7 mouse cellular contexts compared by ENCODE assay signal in the genomic region with DNA sequence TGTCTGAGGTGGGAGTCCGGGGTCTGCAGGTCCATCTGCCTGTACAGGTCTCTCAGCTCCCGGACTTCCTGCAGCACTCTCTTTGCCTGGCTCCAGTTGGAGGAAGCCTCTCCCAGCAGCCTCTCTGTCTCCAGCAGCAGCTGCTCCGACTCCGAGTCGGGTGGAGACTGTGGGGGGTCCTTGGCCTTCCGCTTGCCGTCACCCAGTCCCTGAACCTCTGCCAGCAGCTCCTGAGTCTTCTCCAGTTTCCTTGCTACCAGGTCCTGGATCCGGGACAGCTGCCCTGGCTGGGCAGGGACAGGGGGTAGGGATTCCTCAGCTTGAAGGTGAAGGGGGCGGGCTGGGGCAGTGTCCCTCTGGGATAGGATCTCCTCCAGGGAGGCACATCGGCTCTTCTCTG. TPM values are rescaled to one million over a fixed set of nuclear protein-coding genes. Genes with fewer than 3 reads are reported as not detected.
DNase-seq lines count a peak whose midpoint lies in the region; ATAC-seq and TF ChIP-seq lines count a peak whose summit lies in the region.

No protein-coding gene starts in this region.

- H3K4me3 ChIP-seq in intestine, postnatal 0 days (ENCODE audit: low read depth, low read length) = no peak overlapping the region
- no peak overlapping the region for H3K4me3 ChIP-seq in macrophage (ENCODE audit: inconsistent target)
- H3K4me3 ChIP-seq in liver, postnatal 0 days (ENCODE audit: low read depth, low read length) = no peak overlapping the region

- no peak overlapping the region for H3K4me2 ChIP-seq in intestine, postnatal 0 days (replicated peaks; ENCODE audit: low read depth)
- H3K4me2 ChIP-seq in liver, postnatal 0 days (ENCODE audit: low read depth, low read length) = no peak overlapping the region

- DNase-seq in retina, postnatal 1 day = peak; percentile 64
- no peak for DNase-seq in retina, embryonic 14.5 days (ENCODE audit: low spot score)
- peak; percentile 72 to 77 for DNase-seq in cerebellum, postnatal 36 days
- DNase-seq in liver, postnatal 0 days = no peak

- 63% methylated on average over 10 of the region's 10 CpGs for WGBS in intestine, postnatal 0 days
- WGBS in macrophage (ENCODE audit: missing documents) = 96% methylated on average over 10 of the region's 10 CpGs
- 74% methylated on average over 10 of the region's 10 CpGs for WGBS in liver, postnatal 0 days (ENCODE audit: insufficient replicate concordance)

- no peaks in the 10 kb centered on the region for H3K9me3 ChIP-seq in intestine, postnatal 0 days (ENCODE audit: control insufficient read depth)
- no peaks in the 10 kb centered on the region for H3K9me3 ChIP-seq in liver, postnatal 0 days (ENCODE audit: low read length)

- no peak for TF ChIP-seq CTCF in intestine, postnatal 0 days (IDR thresholded peaks at IDR 0.05; ENCODE audit: low read depth)
- no peak for TF ChIP-seq CTCF in liver, postnatal 0 days (IDR thresholded peaks at IDR 0.05; ENCODE audit: low read depth)

- H3K36me3 ChIP-seq in intestine, postnatal 0 days (ENCODE audit: control insufficient read depth, insufficient read depth) = peaks cover 33% of the 10 kb centered on the region
- peaks cover 29% of the 10 kb centered on the region for H3K36me3 ChIP-seq in macrophage (ENCODE audit: inconsistent target)
- H3K36me3 ChIP-seq in liver, postnatal 0 days (replicated peaks; ENCODE audit: insufficient read depth, low read length) = peaks cover 28% of the 10 kb centered on the region

- peaks cover 46% of the 10 kb centered on the region for H3K79me2 ChIP-seq in macrophage (ENCODE audit: inconsistent target)

- ATAC-seq in intestine, postnatal 0 days = no peak
- ATAC-seq in megakaryocyte, adult 5-6 weeks (ENCODE audit: poor library complexity, severe bottlenecking) = no peak
- ATAC-seq in liver, postnatal 0 days = no peak

- TF ChIP-seq EP300 in liver, postnatal 0 days (IDR thresholded peaks at IDR 0.05; ENCODE audit: low read depth) = no peak

- peak overlapping the region; percentile 50 for H3K27ac ChIP-seq in intestine, postnatal 0 days (ENCODE audit: low read depth, low read length)
- peak overlapping the region; percentile 100 for H3K27ac ChIP-seq in macrophage
- H3K27ac ChIP-seq in liver, postnatal 0 days (ENCODE audit: low read depth) = no peak overlapping the region

- no peak overlapping the region for H3K9ac ChIP-seq in intestine, postnatal 0 days (ENCODE audit: low read depth, low read length)
- H3K9ac ChIP-seq in liver, postnatal 0 days (replicated peaks) = no peak overlapping the region

- no peaks in the 10 kb centered on the region for H3K27me3 ChIP-seq in intestine, postnatal 0 days (replicated peaks; ENCODE audit: control insufficient read depth, insufficient read depth, low read length)
- H3K27me3 ChIP-seq in liver, postnatal 0 days (ENCODE audit: insufficient read depth, low read length) = no peaks in the 10 kb centered on the region

- H3K4me1 ChIP-seq in intestine, postnatal 0 days (replicated peaks; ENCODE audit: control insufficient read depth, insufficient read depth, low read length) = peaks cover 8% of the 10 kb centered on the region
- peaks cover 24% of the 10 kb centered on the region for H3K4me1 ChIP-seq in liver, postnatal 0 days (ENCODE audit: insufficient read depth)

RNA-seq across cellular contexts. Expression of gene Plekho1, which starts 6.8 kb away (rescaled TPM):
- polyA plus RNA-seq in intestine, postnatal 0 days (2015; fragmentation: Nextera tagmentation; extraction: Ambion mirVana) = 18.9 and 23.8 TPM in 2 replicates
- total RNA-seq in macrophage (2018; cell fraction: chromatin; rRNA removed) = 100 to 1,000 TPM; 115 to 354 (median 220) TPM
- total RNA-seq in macrophage (2018; cell fraction: cytosol; rRNA removed) = 100 to 1,000 TPM; 154 to 259 (median 208) TPM
- 100 to 1,000 TPM; 160 to 320 (median 230) TPM for total RNA-seq in macrophage (2018; cell fraction: nucleus; rRNA removed)
- 189 to 264 TPM (median 249 TPM) in 3 replicates for polyA plus RNA-seq in macrophage (2018)
- total RNA-seq in megakaryocyte, adult 5-6 weeks (2015) = 116 and 124 TPM in 2 replicates
- total RNA-seq in megakaryocyte, adult 5-6 weeks (2017) = 104 and 119 TPM in 2 replicates
- polyA plus RNA-seq in liver, postnatal 0 days (2015; fragmentation: Nextera tagmentation; extraction: Ambion mirVana) = 10.7 and 11.7 TPM in 2 replicates

RNA-seq across cellular contexts. Expression of gene Anp32e, which starts 59.9 kb away (rescaled TPM):
- polyA plus RNA-seq in intestine, postnatal 0 days (2015; fragmentation: Nextera tagmentation; extraction: Ambion mirVana) = 71.7 and 75.1 TPM in 2 replicates
- total RNA-seq in macrophage (2018; cell fraction: chromatin; rRNA removed) = 10 to 100 TPM in 16 of 26 experiments, 1 to 10 TPM in 10; 5.8 to 31.9 (median 11.0) TPM
- 10 to 100 TPM; 24.0 to 62.5 (median 37.7) TPM for total RNA-seq in macrophage (2018; cell fraction: cytosol; rRNA removed)
- total RNA-seq in macrophage (2018; cell fraction: nucleus; rRNA removed) = 10 to 100 TPM; 11.2 to 50.9 (median 18.7) TPM
- 40.1 to 196 TPM (median 80.7 TPM) in 3 replicates for polyA plus RNA-seq in macrophage (2018)
- 88.7 and 117 TPM in 2 replicates for total RNA-seq in megakaryocyte, adult 5-6 weeks (2015)
- 250 and 285 TPM in 2 replicates for total RNA-seq in megakaryocyte, adult 5-6 weeks (2017)
- 92.0 and 98.4 TPM in 2 replicates for polyA plus RNA-seq in liver, postnatal 0 days (2015; fragmentation: Nextera tagmentation; extraction: Ambion mirVana)

Comparison
In these comparisons a context has a peak if more than half of its experiments do, and no peak if none do; other contexts are left out.
1. DNase-seq: peak in retina, postnatal 1 day (single experiment) and cerebellum, postnatal 36 days (2 of 2); none in retina, embryonic 14.5 days (single experiment) and liver, postnatal 0 days (single experiment).